Mouse (Mus musculus): ENCODE measurements around the gene Gm20425.
A peak's percentile ranks its signal among the peaks of the same experiment; 100 is the strongest.

The Gm20425 gene

GRCm38 (mm10) chr9:103230151-103230951 lies at the start of gene Gm20425, which contains the start of gene Trf:
Gene Gm20425 (minus strand): TSS chr9:103230307.
Gene Trf (minus strand): TSS chr9:103230444.
- DNase-seq (ENCODE audit: low spot score) = peak; percentile 31

GRCm38 (mm10) chr9:103276876-103277275 lies 46.8 kb upstream of the Gm20425 start:
- peak; percentile 14 for DNase-seq (ENCODE audit: low spot score)

GRCm38 (mm10) chr9:103275676-103276075 lies 45.6 kb upstream of the Gm20425 start:
- no peak for DNase-seq (ENCODE audit: low spot score)

GRCm38 (mm10) chr9:103274819-103275218 lies 44.7 kb upstream of the Gm20425 start:
- DNase-seq (ENCODE audit: low spot score) = no peak

GRCm38 (mm10) chr9:103271104-103271503 lies 41.0 kb upstream of the Gm20425 start:
- DNase-seq (ENCODE audit: low spot score) = no peak

- no peak for DNase-seq (ENCODE audit: low spot score)
These were observed 35.7 kb upstream of the Gm20425 start for GRCm38 (mm10) chr9:103265778-103266177.

DNA sequence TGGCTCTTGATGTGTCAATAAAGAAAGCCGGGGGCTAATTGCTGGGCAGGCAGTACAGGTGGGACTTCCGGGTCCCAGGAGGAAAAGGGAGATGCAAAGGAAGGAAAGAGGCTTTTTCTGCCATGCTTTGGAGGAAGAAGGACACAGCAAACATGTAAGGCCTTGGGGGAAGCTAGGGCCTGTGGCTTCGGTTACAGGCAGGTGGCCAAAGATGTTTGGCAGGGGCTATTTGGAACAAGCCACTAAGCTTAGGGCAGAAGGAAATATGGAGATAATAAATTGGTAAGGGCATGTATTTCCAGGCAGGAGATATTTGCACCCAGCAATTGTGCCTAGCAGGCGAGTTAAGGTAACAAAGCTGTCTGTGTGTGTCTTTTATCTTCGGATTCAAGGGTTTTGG lies 22.8 kb upstream of the Gm20425 start:
- DNase-seq (ENCODE audit: low spot score) = no peak

GRCm38 (mm10) chr9:103248618-103249017 lies 18.5 kb upstream of the Gm20425 start:
- no peak for DNase-seq (ENCODE audit: low spot score)

GRCm38 (mm10) chr9:103246526-103247168 lies 16.5 kb upstream of the Gm20425 start:
- DNase-seq (ENCODE audit: low spot score) = no peak

DNA sequence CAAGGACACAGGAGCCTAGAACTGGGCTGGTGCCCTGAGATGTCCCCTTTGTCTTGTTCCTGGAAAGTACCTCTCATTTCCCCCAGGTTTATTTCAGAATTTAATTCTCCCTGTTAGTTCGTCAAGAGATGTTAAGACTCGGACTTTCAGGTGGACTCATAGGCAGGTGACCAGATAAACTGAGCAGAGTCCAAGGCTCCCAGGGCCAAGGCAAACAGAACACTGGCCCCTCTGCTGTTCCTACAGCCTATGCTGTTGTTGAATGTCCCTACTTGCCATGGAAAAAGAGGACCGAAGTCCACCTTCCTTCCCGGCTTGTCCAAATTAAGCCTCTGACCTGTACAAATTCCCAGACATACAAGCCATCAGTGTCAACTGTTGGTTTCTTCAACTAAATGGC lies 13.5 kb upstream of the Gm20425 start:
- no peak for DNase-seq (ENCODE audit: low spot score)

GRCm38 (mm10) chr9:103241206-103241605 lies 11.1 kb upstream of the Gm20425 start:
- no peak for DNase-seq (ENCODE audit: low spot score)

DNA sequence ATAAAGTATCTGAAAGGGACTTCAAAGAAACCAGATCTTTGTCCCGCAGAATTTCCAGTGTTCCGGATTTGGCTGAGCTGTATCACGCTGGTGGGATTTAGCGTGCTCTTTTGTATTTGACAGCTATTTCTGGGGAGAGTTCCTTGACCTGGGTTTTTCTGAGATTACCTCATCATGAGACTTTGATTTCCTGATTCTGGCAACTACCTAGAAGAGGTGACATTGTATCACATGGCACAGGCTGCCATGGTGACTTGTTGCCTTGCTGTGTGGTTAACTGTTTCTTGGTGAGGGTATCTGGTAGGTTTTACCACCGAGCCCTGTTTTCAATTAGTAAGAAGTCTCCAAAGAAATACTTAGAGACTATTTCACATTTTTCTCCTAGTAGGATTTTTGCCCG lies 9.4 kb upstream of the Gm20425 start:
- DNase-seq (ENCODE audit: low spot score) = no peak

DNA sequence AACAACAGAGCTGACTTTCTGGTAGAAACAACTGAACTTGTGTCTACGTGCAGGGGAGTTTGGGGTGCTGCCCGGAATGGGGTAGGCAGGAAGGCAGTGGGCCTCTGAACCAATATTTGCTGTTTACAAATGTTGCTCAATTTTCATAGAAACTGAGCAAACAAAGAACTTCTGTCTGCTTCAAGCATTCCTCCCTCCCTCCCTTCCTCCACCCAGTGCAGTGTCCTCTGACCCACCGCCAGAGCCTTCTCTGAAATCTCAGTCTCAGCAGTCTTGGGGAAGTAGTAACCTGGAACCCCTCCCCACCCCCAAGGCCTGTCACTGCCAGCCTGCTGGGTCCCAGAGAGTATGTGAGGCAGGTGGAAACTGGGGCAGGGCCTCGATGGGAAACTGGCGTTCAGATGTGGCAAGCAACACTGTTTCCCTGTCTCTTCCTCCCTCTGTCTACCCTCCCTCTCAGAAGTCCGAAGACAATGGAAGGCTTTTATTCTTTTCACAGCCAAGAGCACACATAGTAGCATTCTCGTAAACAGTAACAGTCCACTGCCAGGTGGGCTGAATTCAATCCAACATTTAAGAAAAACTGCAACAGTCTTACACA lies 4.6 kb upstream of the Gm20425 start:
- no peak for DNase-seq (ENCODE audit: low spot score)

- no peak for DNase-seq (ENCODE audit: low spot score)
These were observed 4.0 kb upstream of the Gm20425 start for GRCm38 (mm10) chr9:103234059-103234458.

- DNase-seq (ENCODE audit: low spot score) = no peak
These were observed 2.9 kb upstream of the Gm20425 start for GRCm38 (mm10) chr9:103233006-103233395.

GRCm38 (mm10) chr9:103232232-103233005 lies 2.3 kb upstream of the Gm20425 start:
- no peak for DNase-seq (ENCODE audit: low spot score)

DNA sequence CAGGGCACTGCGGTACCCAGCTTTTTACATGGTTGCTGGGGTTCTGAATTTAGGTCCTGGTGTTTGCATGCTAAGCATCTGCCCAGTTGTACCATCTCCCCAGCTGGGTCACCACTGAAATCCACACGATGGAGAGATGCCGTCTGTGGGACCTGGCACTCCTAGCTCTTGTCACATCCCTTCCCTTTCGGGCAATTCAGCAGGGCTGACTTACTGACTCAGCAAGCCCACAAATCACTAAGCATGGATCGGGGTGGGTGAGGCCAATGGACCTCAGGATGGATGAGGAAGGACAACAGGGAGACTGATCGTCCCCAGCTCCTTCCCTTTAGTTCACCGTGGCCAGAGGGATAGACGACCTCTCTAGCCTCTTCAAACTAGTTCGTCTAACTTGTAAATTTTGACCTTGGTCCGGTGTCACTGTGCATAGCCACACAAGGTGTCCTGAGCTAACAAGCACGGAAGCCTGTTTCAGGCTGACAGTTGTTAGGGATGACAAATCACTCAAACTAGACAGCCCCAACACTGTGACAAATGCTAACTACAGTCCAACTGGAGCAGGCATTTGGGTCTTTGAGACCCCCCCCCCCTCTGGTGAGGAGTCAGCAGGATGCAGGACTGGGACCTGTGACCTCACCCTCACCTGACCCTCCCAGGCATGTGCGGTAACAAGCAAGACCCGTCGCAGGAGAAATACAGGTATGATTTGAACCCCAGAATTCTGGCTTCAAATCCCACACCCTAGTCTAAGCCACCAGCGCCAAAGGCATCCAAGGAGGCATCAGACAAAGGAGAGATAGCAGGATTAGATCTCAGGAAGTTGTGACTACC lies 855 bp downstream of the Gm20425 start:
- DNase-seq (ENCODE audit: low spot score) = no peak

DNA sequence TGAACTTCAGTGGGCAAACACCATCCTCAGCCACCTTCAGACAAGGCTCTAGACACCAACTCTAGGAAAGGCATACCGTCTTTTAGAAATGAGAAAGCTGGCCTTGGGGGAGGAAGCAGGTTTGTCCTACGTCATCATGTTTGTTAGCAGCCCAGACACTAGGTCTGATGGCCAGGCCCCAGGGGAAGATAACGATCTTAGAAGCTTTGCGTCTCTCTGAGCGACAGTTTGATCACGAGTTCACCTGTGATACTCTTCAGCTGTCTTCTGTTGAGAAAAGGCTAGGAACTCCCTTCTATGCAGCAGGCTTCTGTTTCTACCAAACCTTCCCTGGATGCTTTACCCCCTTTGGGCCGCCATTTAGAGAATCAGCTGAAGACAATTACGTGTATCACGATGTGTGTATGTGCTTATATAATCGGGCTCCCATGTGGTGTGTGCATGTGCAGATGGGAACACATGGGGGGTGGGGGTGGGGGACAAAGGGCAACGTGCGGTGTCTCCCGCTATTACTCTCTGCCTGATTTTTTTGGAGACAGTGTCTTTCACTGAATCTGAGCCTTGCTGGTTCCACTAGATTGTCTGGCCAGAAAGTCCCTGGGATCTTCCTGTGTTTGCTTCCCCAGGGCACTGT lies 1.6 kb downstream of the Gm20425 start:
- no peak for DNase-seq (ENCODE audit: low spot score)

DNA sequence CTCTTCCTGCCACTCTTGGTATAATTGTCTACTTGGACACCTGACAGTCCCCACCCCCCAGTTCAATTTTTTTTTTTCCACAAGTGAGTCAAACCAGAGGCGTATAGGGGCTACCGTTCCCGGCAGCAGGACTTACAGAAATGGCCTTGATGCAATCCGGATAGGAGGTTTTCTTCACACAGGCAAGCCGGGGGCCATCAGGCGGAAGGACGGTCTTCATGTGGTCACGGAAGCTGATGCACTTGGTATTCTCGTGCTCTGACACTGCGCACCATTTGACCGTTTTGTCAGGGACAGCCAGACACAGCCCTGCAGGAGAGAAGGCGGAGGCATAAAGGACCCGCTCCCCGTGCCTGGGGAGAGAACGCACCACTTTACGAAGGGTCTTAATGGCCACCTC lies 2.3 kb downstream of the Gm20425 start:
- no peak for DNase-seq (ENCODE audit: low spot score)

- DNase-seq (ENCODE audit: low spot score) = no peak
These were observed 3.3 kb downstream of the Gm20425 start for GRCm38 (mm10) chr9:103226806-103227205.

DNA sequence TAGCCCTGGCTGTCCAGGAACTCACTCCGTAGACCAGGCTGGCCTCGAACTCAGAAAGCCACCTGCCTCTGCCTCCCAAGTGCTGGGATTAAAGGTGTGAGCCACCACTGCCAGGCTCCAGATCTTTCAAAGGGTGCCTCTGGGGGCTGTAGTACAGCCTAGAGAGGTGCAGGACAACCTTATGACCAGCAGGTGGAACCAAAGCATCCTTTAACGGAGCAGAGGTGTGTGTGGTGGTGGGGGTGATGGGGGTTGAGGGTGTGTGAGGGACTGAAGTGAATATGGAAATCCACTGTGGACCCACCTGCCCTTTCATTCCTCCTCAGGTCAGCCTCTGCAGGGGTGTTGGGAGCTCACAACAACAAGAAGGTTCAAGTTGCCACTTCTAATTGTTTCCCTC lies 4.6 kb downstream of the Gm20425 start:
- DNase-seq (ENCODE audit: low spot score) = peak; percentile 45
